Mouse (Mus musculus): Measurements from ENCODE around the gene Otop2. TPM values are rescaled to one million over a fixed set of nuclear protein-coding genes. Genes with fewer than 3 reads are reported as not detected.

The Otop2 gene
- total RNA-seq, 1 experiment from 2014 or later = not detected

DNA sequence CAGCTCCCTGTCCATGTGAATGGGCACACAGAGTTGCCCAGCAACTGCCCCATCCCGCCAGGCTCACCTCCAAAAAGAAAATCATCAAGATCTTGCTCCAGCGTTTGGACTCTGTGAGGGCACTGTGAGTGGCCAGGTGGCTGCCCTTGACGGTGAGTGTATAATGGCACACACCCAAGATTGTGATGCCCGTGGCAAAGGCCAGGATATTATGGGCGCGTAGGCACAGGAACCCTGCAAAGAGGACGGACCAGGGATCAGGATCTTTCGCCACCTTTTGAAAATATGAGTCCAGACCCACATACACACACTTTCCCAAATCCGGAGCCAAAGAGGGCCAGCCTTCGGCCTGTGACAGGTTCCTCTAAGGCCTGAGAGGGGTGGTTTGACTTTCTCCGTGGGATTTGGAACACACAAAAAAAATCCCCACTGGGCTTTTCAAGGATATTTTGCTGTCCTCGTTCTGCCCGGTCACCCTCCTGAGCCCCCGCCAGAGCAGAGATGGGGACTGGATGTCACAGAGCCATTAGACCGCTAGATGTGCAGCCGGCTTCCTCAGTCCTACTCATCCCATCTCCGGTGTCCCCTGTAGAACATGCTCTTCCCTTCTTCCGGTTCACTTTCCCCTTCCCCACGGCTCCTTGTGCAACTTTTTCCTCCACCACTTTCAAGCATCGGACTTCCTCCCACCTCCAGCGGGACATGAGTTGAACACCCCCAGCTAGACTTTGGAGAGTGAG, 10.3 kb upstream of the Otop2 start:
- ATAC-seq (replicated peaks; ENCODE audit: low read depth, poor library complexity, severe bottlenecking) = no peak

DNA sequence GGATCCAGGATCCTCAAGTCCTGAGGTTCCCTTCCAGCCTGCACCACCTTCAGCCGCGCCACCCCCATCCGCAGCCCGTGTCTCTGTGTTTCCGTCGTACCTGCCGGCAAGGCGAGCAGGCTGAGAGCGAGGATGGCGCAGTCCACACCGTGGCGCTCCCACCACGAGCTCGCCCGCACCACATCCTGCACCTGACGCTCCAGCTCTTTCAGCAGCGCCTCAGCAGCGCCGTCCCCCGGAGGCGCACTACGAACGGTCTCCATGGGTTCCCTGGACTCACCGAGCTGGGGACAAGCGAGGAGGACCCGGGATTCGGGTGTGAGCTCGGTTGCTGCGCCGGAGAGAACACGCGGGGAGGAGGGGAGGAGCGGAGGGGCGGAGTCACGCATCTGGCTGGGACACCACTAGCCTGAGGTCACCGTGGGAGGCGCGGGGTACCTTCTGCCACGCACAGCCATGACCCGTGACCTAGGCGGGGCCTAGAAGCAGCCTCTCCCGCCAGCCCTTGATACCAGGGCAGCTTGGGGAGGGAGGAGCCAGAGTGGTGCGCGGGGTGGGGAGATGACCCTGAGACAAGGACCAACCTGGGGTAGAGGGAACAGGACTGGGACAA, 9.6 kb upstream of the Otop2 start, which contains the start of gene Fads6:
TSS of gene Fads6 (minus strand) at position 450 of the 613 bp plus-strand sequence.
- peak; percentile 75 for ATAC-seq (replicated peaks; ENCODE audit: low read depth, poor library complexity, severe bottlenecking)

DNA sequence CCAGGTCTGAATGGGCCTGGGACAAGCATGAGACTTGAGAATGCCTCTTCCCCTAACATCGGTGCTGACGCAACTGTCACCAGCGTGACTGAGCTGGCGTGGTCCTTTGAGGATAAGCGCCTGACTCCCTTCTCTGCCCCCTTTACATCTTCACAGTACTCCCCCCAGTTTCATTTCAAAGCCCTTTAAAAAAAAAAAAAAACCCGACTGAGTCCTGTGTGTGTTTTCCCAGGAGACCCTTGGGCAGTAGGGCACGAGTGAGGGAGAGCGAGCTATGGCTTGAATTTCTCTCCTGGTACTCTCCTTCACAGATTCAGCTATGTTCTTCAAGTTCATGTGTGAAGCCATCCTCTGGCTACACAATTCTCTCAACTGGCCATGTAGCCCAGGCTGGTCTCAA, 8.8 kb upstream of the Otop2 start:
- no peak for ATAC-seq (replicated peaks; ENCODE audit: low read depth, poor library complexity, severe bottlenecking)

GRCm38 (mm10) chr11:115300745-115301144, 6.2 kb upstream of the Otop2 start:
- ATAC-seq (replicated peaks; ENCODE audit: low read depth, poor library complexity, severe bottlenecking) = no peak

GRCm38 (mm10) chr11:115301351-115301750, 5.6 kb upstream of the Otop2 start:
- no peak for ATAC-seq (replicated peaks; ENCODE audit: low read depth, poor library complexity, severe bottlenecking)

GRCm38 (mm10) chr11:115303167-115303566, 3.8 kb upstream of the Otop2 start:
- ATAC-seq (replicated peaks; ENCODE audit: low read depth, poor library complexity, severe bottlenecking) = no peak

DNA sequence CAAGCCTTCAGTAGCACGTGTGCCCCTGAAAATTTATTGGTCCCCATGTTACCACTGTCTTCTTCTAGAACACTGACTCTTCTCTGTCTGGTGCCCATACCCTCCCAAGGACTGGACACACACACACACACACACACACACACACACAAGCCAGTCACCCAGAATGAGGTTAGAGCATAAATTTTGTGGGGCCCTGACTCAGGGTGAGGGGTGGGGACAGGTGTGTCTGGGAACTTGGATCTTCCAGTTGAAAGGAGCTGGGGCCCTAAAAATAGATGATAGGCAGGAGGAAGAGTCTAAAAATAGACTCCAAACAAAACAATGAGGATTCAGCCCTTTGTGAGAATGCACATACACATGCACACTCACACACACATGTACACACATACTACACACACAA, 1.8 kb downstream of the Otop2 start:
- no peak for ATAC-seq (replicated peaks; ENCODE audit: low read depth, poor library complexity, severe bottlenecking)

- ATAC-seq (replicated peaks; ENCODE audit: low read depth, poor library complexity, severe bottlenecking) = peak; percentile 55
These were observed 7.3 kb downstream of the Otop2 start for GRCm38 (mm10) chr11:115314249-115314648.

- no peak for ATAC-seq (replicated peaks; ENCODE audit: low read depth, poor library complexity, severe bottlenecking)
These were observed 10.2 kb downstream of the Otop2 start for GRCm38 (mm10) chr11:115317204-115317603.

- no peak for ATAC-seq (replicated peaks; ENCODE audit: low read depth, poor library complexity, severe bottlenecking)
These were observed 11.5 kb downstream of the Otop2 start for GRCm38 (mm10) chr11:115318245-115319027.

DNA sequence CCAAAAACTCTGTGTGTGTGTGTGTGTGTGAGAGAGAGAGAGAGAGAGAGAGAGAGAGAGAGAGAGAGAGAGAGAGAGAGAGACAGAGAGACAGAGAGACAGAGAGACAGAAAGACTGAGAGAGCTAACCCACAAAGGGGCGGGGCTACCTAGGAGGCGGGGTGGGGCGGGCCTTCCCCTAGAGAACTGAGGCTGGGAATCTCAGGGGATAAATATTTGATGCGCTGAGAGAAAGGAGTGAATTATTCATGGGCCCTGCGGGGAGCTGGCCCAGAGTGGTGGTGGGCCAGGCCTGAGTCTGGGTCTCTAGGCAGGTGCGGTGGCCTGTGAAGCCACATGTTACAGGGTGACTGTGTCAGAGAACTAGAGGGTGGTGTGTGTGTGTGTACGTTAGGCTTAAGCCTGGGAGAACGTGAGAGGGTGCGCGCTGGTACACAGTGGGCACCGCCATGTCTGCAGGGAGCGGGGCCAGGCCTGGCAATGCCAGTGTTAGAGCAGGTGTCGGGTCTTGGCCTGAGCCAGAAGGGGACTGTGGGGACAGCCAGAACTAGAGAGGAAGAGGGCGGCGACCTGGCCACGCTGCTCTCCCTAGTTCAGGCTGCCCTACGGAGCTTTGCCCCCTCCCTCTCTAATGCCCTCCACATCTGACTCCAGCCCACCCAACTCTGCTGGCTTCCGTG, 12.9 kb downstream of the Otop2 start:
- ATAC-seq (replicated peaks; ENCODE audit: low read depth, poor library complexity, severe bottlenecking) = no peak

DNA sequence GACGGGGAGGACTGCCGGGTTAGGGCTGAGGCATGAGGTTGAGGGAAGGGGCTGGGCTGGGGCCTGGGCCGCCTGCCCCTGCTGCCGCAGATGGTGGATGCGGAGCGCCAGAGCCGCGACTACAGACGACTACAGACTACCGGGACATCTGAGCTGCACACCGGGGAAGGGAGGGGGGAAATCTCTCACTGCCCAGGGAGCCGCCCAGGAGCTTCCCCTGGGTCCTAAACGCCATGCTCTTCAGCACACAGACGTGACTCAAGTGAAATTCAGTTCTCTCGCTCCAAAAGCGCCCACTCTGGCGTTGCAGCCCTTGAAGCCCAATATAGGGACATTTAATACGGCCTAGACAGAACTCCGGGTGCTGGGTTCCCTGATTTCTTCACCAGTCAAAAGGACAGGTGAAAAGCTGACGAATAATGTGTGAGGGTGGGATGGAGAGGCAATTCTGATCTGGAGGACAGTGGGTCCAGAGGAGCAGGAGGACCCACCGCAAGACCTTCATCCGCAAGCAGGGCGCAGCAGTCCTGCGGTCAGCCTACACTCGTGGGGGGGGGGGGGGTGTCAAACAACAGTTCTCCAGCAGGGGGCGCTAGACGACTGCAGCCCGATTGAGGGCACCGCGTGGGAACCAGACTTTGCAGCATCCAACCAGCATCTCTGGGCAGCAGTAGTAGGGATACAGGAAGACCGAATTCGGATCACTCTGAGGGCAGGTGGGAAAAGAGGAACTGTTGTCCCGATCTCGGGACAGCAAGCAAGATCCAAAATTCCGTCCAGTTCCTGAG, 15.1 kb downstream of the Otop2 start, which contains the start of gene Ush1g:
TSS of gene Ush1g (minus strand) at position 136 of the 788 bp plus-strand sequence.
- ATAC-seq (replicated peaks; ENCODE audit: low read depth, poor library complexity, severe bottlenecking) = peak; percentile 63

GRCm38 (mm10) chr11:115323354-115323753, 16.4 kb downstream of the Otop2 start:
- no peak for ATAC-seq (replicated peaks; ENCODE audit: low read depth, poor library complexity, severe bottlenecking)

GRCm38 (mm10) chr11:115326730-115327129, 19.8 kb downstream of the Otop2 start:
- no peak for ATAC-seq (replicated peaks; ENCODE audit: low read depth, poor library complexity, severe bottlenecking)

DNA sequence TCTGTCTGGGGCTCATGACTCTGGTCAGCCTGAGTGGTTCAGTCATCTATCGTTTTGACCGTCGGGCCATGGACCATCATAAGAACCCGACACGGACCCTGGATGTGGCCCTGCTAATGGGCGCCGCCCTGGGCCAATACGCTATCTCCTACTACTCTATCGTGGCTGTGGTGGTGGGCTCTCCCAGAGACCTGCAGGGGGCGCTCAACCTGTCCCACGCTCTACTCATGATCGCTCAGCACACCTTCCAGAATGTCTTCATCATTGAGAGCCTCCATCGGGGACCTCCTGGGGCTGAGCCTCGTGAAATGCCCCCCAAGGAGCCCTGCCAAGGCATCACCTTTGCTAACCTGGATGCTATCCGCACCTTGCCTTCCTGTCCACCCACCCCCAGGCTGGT, 22.4 kb downstream of the Otop2 start:
- 0 out of 2 replicates have a peak, but pooled peaks have one; percentile 29 for ATAC-seq (replicated peaks; ENCODE audit: low read depth, poor library complexity, severe bottlenecking)

DNA sequence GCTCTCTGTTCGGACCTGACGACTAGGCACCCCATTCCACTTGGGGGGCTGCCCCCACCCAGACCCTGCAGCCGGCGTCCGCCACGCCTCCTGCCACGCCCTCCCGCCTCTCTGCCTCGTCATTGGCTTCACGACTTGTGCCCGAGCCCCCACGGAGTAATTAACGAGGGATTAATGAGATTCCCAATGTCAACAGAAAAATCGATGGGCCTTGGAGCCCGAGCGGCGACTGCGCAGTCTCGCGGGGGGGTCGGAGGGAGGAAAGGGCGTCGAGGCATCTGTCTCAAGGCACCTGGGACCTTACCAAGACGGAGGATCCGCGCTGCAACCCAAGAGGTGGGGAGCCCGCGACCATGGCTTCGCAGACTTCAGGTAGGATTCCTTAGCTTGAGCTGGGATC, 27.6 kb downstream of the Otop2 start, which contains the start of gene Otop3:
TSS of gene Otop3 (plus strand) at position 201 of the 400 bp plus-strand sequence.
- no peak for ATAC-seq (replicated peaks; ENCODE audit: low read depth, poor library complexity, severe bottlenecking)

DNA sequence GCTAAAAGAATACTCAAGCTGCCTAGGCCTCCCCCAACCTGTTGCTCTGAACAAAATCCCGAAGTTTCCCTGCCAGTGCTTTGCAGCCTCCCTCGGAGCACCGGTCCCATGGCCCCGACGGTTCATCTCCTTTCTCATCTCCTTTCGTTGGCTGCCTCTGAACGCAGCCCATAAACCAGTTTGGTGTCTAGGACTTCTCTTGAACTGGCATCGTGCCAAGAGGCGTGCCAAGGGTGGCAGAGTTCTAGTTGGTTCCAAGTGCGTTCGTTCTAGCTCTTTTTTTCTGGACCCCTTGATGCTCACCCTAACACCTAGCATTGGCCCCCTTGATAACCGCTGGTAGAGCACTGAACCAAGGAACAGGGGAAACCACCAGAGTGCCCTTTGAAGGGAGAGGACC, 28.3 kb downstream of the Otop2 start:
- no peak for ATAC-seq (replicated peaks; ENCODE audit: low read depth, poor library complexity, severe bottlenecking)

DNA sequence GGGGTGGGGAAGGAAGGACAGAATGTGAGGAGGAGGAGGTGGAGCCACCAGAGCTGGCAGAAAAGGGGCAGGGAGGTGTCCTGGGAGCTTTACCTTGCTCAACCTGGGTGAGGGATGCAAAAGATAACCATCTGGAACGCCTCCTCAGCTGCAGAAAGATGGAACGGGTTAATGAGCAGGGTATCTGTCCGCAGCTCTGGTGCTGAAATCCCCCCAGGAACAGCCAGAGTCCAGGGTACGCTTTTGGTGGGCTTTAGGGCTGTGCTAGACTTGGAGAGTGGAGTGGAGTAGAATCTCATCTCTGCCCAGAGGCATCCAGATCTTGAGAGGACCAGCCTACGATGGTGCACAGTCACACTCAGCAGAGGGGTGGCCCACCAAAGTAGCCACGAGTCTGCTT, 29.2 kb downstream of the Otop2 start:
- ATAC-seq (replicated peaks; ENCODE audit: low read depth, poor library complexity, severe bottlenecking) = 0 out of 2 replicates have a peak, but pooled peaks have one; percentile 29

GRCm38 (mm10) chr11:115337350-115337749, 30.4 kb downstream of the Otop2 start:
- ATAC-seq (replicated peaks; ENCODE audit: low read depth, poor library complexity, severe bottlenecking) = no peak

All from common myeloid progenitor, adult 5-6 weeks (primary cell).